Mouse (Mus musculus) stomach, postnatal 0 days (tissue): Measurements from ENCODE around the gene Rps11. TPM values are rescaled to one million over a fixed set of nuclear protein-coding genes. Genes with fewer than 3 reads are reported as not detected.

ENCODE experiments used
- ATAC-seq: fragments of 200-750 bp; cut with Nextera tagmentation; 2 replicates; pipeline ENCODE4 v1.8.0; 2017; ENCODE audit not compliant: low FRiP score, low TSS enrichment
- DNase-seq: peaks from one replicate; pipeline ENCODE4 v3.0.0-alpha.2; 2016; ENCODE audit warnings: low spot score
- H3K27ac ChIP-seq: fragments of 300-500 bp; sonication (generic); replicated peaks from 2 replicates; pipeline ENCODE4 v1.5.1; 2014; ENCODE audit warnings: mild to moderate bottlenecking, control low read depth
- H3K27me3 ChIP-seq: fragments of 300-500 bp; sonication (generic); 2 replicates; pipeline ENCODE4 v1.6.1; 2014; ENCODE audit warnings: low read length; ENCODE audit not compliant: control insufficient read depth, insufficient read depth
- H3K36me3 ChIP-seq: fragments of 300-500 bp; sonication (generic); 2 replicates; pipeline ENCODE4 v1.6.1; 2014; ENCODE audit warnings: low read length, mixed read lengths; ENCODE audit not compliant: control insufficient read depth, insufficient read depth
- H3K4me1 ChIP-seq: fragments of 300-500 bp; sonication (generic); replicated peaks from 2 replicates; pipeline ENCODE4 v1.6.1; 2014; ENCODE audit warnings: antibody characterized with exemption; ENCODE audit not compliant: control insufficient read depth, insufficient read depth
- H3K4me2 ChIP-seq: fragments of 300-500 bp; sonication (generic); replicated peaks from 2 replicates; pipeline ENCODE4 v1.6.1; 2014; ENCODE audit warnings: low read depth, mild to moderate bottlenecking, control low read depth, moderate library complexity
- H3K4me3 ChIP-seq: fragments of 300-500 bp; sonication (generic); 2 replicates; pipeline ENCODE4 v1.5.1; 2014; ENCODE audit warnings: low read depth, low read length, control low read depth
- H3K9ac ChIP-seq: fragments of 300-500 bp; sonication (generic); 2 replicates; pipeline ENCODE4 v1.6.1; 2014; ENCODE audit warnings: mild to moderate bottlenecking, low read length, control low read depth, mixed read lengths
- H3K9me3 ChIP-seq: fragments of 300-500 bp; sonication (generic); 2 replicates; pipeline ENCODE4 v1.6.1; 2016; ENCODE audit warnings: low read length; ENCODE audit not compliant: control insufficient read depth
- CTCF ChIP-seq: IDR thresholded peaks from 2 replicates; pipeline ENCODE4 v1.5.1; 2016; ENCODE audit warnings: antibody characterized with exemption, low read depth, mild to moderate bottlenecking, moderate library complexity
- EP300 ChIP-seq: optimal IDR thresholded peaks from 2 replicates; pipeline ENCODE3; 2016; ENCODE audit warnings: antibody characterized with exemption
- WGBS: fragments of 180-500 bp; shearing (Covaris S2); extraction: QIAGEN DNeasy Blood & Tissue Kit; methylation state at CpG from one replicate; pipeline ENCODE4 v1.1.7; 2014; 5-methylcytosine and 5-hydroxymethylcytosine counted together
- polyA plus RNA-seq: library from polyadenylated mRNA; unstranded; fragments of >200 nt; fragmentation: Nextera tagmentation; extraction: Ambion mirVana; gene quantifications from 2 replicates; pipeline ENCODE4 v1.2.1, GENCODE M21; 2015

Gene Rps11
- polyA plus RNA-seq, 1 experiment from 2014 or later: 1,191 TPM

DNA sequence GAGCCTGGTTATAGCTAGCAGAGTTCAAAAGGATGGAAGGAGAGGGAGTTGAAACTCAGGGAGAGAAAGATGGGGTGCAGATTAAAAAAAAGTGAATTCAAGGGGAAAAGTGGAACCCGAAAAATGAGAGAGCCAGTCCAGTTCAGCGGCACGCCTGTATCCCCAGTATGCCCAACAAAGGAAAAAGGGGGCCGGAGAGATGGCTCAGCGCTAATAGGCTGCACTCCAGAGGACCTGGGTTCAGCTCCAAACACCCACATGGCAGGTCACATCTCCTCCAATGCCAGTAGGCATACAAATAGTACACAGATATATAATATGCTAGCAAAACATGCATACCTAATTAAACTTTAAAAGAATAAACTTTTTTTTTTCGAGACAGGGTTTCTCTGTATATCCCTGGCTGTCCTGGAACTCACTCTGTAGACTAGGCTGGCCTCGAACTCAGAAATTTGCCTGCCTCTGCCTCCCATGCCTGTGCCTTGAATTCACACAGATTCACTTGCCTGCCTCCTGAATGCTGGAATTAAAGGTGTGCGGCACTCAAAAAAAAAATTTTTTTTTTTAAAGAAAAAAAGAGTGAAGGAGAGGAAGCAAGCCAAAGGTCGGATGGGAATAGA lies 38.9 kb upstream of the Rps11 start:
- H3K36me3 ChIP-seq: peaks cover 2% of the 10 kb centered on the region; the same call in 1 of the 2 replicates
- WGBS: 70% methylated on average over 9 of the region's 9 CpGs
- no peak overlapping the region for H3K27ac ChIP-seq
- peaks cover 4% of the 10 kb centered on the region; the same call in 1 of the 2 replicates for H3K4me1 ChIP-seq
- H3K27me3 ChIP-seq: peaks cover 12% of the 10 kb centered on the region; the same call in 1 of the 2 replicates
- ATAC-seq: no peak
- no peak for DNase-seq
- TF ChIP-seq CTCF: no peak
- no peak for TF ChIP-seq EP300
- no peaks in the 10 kb centered on the region for H3K9me3 ChIP-seq
- H3K4me3 ChIP-seq: no peak overlapping the region
- no peak overlapping the region for H3K4me2 ChIP-seq
- H3K9ac ChIP-seq: no peak overlapping the region

DNA sequence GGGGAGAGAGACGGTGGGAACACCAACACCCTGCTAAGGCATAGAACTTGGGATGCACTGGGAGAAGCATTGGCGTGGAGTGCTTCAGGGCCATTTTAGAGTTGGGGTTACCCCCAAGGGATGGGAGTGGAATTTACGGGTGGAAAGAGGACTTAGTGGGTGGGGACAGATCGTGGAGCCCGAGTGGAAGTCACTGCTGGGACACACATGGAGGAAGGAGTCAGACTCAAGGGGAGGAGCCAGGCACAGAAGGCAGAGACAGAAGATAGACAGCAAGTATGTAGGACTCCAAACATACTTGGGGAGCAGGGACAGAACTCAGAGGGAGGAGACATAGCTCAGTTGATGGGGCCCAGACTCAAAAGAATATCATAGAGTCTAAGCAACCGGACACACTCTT lies 38.3 kb upstream of the Rps11 start:
- TF ChIP-seq EP300 (no peak), CTCF (no peak)
- peaks cover 2% of the 10 kb centered on the region; the same call in 1 of the 2 replicates for H3K36me3 ChIP-seq
- 21% methylated on average over 6 of the region's 6 CpGs for WGBS
- no peak for ATAC-seq
- no peak overlapping the region for H3K27ac ChIP-seq
- peaks cover 10% of the 10 kb centered on the region; the same call in 1 of the 2 replicates for H3K27me3 ChIP-seq
- no peak overlapping the region for H3K9ac ChIP-seq
- no peak for DNase-seq
- H3K4me3 ChIP-seq: no peak overlapping the region; the same call in 1 of the 2 replicates
- no peaks in the 10 kb centered on the region for H3K9me3 ChIP-seq
- H3K4me2 ChIP-seq: peak overlapping the region; percentile 63
- peaks cover 4% of the 10 kb centered on the region; the same call in 1 of the 2 replicates for H3K4me1 ChIP-seq

DNA sequence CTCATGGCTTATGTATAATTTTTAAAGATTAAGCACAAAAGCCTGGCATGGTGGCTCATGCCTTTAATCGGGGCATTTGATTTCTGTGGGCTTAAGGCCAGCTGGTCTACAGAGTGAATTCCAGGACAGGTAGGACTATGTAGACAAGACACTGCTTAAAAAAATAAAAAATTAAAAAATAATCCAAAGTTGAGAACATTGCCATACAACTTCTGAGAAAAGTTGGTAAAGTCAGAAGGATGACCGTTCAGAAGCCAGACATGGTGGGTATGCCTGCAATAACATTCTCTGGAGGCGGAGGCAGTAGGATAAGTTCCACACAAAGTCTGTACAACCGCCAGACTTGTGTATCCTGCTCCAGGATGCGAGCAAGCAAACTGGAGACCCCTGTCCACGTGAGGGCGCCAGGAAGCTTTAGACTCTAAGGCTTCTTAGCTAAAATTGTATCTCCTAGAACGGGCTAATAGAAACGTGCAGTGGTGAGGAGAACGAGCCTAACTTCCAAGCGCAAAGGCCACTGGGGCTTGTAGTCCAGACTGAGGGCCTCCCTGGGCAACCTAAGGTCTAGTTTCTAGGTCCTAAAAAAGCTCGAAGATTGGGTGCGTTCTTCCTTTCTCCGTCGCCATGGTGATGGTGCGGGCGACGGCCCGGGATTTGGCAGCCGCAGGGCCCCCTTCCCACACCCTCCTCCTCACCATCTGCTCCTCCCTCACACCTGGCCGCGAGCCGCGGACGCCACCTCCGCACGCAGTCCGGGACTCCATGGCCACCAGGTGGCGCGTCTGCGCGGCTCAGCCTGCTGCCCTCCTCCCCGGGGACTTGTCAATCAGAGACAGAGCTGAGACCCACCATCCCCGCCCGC lies 37.6 kb upstream of the Rps11 start:
- DNase-seq: peak; percentile 88
- 0 out of 2 replicates have a peak overlapping the region, but pooled peaks have one; percentile 35 for H3K9ac ChIP-seq
- peak overlapping the region; percentile 63 for H3K4me2 ChIP-seq
- ATAC-seq: peak; percentile 74
- 4% methylated on average over 35 of the region's 35 CpGs for WGBS
- H3K27me3 ChIP-seq: peaks cover 10% of the 10 kb centered on the region; the same call in 1 of the 2 replicates
- H3K27ac ChIP-seq: 0 out of 2 replicates have a peak overlapping the region, but pooled peaks have one; percentile 13
- H3K4me3 ChIP-seq: peak overlapping the region; percentile 35
- peaks cover 4% of the 10 kb centered on the region; the same call in 1 of the 2 replicates for H3K4me1 ChIP-seq
- H3K36me3 ChIP-seq: peaks cover 2% of the 10 kb centered on the region; the same call in 1 of the 2 replicates
- H3K9me3 ChIP-seq: no peaks in the 10 kb centered on the region
- TF ChIP-seq CTCF (peak; percentile 85), EP300 (no peak)

DNA sequence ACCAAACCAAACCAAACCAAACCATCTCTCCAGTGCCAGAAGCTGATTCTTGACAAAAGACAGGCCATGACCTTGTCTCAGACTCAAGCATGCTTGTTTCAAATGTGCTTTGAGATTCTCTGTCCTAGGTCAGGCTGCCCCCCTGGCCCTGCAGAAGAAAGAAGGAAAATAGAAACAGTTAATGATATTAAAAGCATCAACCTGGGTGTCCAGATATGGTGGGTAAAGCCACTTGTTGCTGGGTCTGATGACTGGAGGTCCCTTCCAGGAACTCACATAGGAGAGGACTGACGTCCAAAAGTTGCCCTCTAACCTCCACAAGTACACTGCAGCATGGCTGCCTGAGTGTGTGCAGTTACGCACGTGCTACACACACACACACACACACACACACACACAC lies 36.6 kb upstream of the Rps11 start:
- Histone ChIP-seq H3K27me3 (peaks cover 10% of the 10 kb centered on the region; the same call in 1 of the 2 replicates), H3K27ac (no peak overlapping the region), H3K9ac (no peak overlapping the region), H3K4me1 (peaks cover 4% of the 10 kb centered on the region; the same call in 1 of the 2 replicates), H3K36me3 (peaks cover 2% of the 10 kb centered on the region; the same call in 1 of the 2 replicates), H3K9me3 (no peaks in the 10 kb centered on the region), H3K4me3 (no peak overlapping the region), H3K4me2 (no peak overlapping the region)
- WGBS: 93% methylated on average over 3 of the region's 3 CpGs
- no peak for DNase-seq
- TF ChIP-seq CTCF: no peak
- no peak for TF ChIP-seq EP300
- ATAC-seq: no peak

DNA sequence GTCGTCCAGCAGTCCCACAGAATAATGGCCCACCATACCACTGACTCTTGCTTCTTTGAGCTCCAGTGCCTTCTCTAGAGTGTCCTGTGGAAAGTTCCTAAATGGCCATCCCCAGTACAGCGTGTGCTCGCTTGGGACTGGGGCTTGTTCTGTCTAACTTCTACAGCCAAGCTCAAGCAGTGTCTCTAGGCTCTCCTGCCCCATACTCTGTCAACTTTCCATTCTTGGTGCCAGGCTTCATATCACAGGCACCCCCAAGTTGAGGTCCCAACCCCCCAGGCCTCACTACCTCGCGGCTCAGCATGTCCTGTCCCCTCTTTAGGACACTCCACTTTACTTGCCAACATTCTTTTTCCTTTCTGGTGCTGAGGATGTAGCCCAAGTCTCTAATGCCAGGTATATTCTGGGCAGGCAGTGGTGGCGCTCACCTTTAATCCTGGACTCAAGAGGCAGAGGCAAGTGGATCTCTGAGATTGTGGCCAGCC lies 36.1 kb upstream of the Rps11 start:
- Histone ChIP-seq H3K9me3 (no peaks in the 10 kb centered on the region), H3K27me3 (peaks cover 7% of the 10 kb centered on the region; the same call in 1 of the 2 replicates), H3K27ac (no peak overlapping the region), H3K4me1 (peaks cover 4% of the 10 kb centered on the region; the same call in 1 of the 2 replicates), H3K4me3 (no peak overlapping the region), H3K4me2 (no peak overlapping the region), H3K36me3 (peaks cover 2% of the 10 kb centered on the region; the same call in 1 of the 2 replicates), H3K9ac (no peak overlapping the region)
- no peak for DNase-seq
- ATAC-seq: no peak
- 91% methylated on average over 6 of the region's 6 CpGs for WGBS
- TF ChIP-seq EP300: no peak
- TF ChIP-seq CTCF: no peak
